Mouse (Mus musculus): Measurements from ENCODE around the gene Mdc1. TPM values are rescaled to one million over a fixed set of nuclear protein-coding genes. Genes with fewer than 3 reads are reported as not detected.

The Mdc1 gene
- polyA plus RNA-seq, 1 experiment from 2014 or later = 9.0 TPM

DNA sequence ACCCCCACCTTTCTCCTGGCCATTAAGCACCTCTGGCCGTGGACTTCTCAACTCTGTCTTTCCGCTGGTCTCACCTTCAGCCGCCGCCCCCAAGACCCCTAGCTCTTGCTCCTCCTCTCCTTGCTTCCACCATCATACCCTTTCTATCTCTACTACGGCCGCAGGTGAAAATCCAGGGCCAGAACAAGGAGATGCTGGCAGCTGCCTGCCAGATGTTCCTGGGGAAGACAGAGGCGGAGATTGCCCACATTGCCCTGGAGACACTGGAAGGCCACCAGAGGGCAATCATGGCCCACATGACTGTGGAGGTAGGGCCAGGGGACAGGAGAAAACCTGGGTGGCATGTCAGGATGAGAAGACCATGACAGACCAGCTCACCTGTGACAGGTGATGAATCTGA, 16.9 kb upstream of the Mdc1 start:
- 66% methylated on average over 7 of the region's 7 CpGs for WGBS
- Histone ChIP-seq H3K4me1 (peaks cover 32% of the 10 kb centered on the region), H3K9me3 (no peaks in the 10 kb centered on the region), H3K36me3 (replicated peaks) (peaks cover 10% of the 10 kb centered on the region; the same call in 1 of the 2 replicates), H3K4me2 (peak overlapping the region; percentile 84), H3K4me3 (peak overlapping the region; percentile 67), H3K27ac (no peak overlapping the region), H3K27me3 (replicated peaks) (peaks cover 6% of the 10 kb centered on the region; the same call in 1 of the 2 replicates), H3K9ac (peak overlapping the region; percentile 68; the same call in 1 of the 2 replicates)
- ATAC-seq (replicated peaks) = no peak

DNA sequence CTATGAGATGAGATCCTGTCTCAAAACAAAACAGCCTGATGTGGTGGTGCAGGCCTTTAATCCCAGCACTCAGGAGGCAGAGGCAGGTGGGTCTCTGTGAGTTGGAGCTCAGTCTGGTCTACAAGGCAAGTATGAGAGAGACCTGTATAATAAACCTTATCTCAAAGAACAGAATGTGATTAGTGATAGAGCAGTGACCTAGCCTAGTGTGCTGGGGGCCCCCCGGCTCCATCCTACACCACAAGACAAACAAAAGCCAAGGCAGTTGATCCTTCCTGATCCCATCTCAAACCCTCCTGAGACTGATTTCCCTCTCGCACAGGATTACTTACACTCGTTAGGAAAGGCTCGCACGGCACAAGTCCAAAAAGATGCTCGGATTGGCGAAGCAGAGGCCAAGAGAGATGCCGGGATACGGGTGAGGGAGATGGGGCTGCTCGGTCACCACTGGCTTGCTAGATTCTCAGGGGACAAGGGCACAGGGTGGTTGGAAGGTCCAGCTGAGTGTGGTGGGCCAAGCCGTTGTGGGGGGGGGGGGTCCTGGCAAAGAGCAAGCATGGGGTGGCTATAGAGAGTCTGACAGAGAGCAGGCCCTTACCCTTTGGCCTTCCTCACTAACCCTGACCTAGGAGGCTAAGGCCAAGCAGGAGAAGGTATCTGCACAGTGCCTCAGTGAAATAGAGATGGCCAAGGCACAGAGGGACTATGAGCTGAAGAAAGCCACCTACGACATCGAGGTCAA, 16.0 kb upstream of the Mdc1 start:
- no peaks in the 10 kb centered on the region; the same call in 1 of the 2 replicates for H3K27me3 ChIP-seq (replicated peaks)
- ATAC-seq (replicated peaks) = no peak
- no peak overlapping the region for H3K4me3 ChIP-seq
- peaks cover 39% of the 10 kb centered on the region for H3K4me1 ChIP-seq
- no peaks in the 10 kb centered on the region for H3K9me3 ChIP-seq
- H3K4me2 ChIP-seq = no peak overlapping the region
- H3K9ac ChIP-seq = no peak overlapping the region
- 88% methylated on average over 13 of the region's 13 CpGs for WGBS
- peaks cover 10% of the 10 kb centered on the region; the same call in 1 of the 2 replicates for H3K36me3 ChIP-seq (replicated peaks)
- no peak overlapping the region for H3K27ac ChIP-seq

GRCm38 (mm10) chr17:35829737-35830136, 11.6 kb upstream of the Mdc1 start:
- peaks cover 27% of the 10 kb centered on the region; the same call in 1 of the 2 replicates for H3K36me3 ChIP-seq (replicated peaks)
- H3K27ac ChIP-seq = no peak overlapping the region
- peak; percentile 53 for ATAC-seq (replicated peaks)
- H3K27me3 ChIP-seq (replicated peaks) = no peaks in the 10 kb centered on the region
- H3K4me2 ChIP-seq = peak overlapping the region; percentile 23
- no peaks in the 10 kb centered on the region for H3K9me3 ChIP-seq
- 0 out of 2 replicates have a peak overlapping the region, but pooled peaks have one; percentile 9 for H3K4me3 ChIP-seq
- no peak overlapping the region for H3K9ac ChIP-seq
- peaks cover 28% of the 10 kb centered on the region for H3K4me1 ChIP-seq
- 2% methylated on average over 21 of the region's 21 CpGs for WGBS

- Histone ChIP-seq H3K4me2 (no peak overlapping the region), H3K36me3 (replicated peaks) (peaks cover 32% of the 10 kb centered on the region), H3K9ac (no peak overlapping the region), H3K4me3 (no peak overlapping the region), H3K27ac (peak overlapping the region; percentile 6; the same call in 1 of the 2 replicates), H3K27me3 (replicated peaks) (no peaks in the 10 kb centered on the region), H3K4me1 (peaks cover 42% of the 10 kb centered on the region), H3K9me3 (no peaks in the 10 kb centered on the region)
- no peak for ATAC-seq (replicated peaks)
- WGBS = 68% methylated on average over 8 of the region's 8 CpGs
Measured at GRCm38 (mm10) chr17:35832400-35833238, 8.7 kb upstream of the Mdc1 start.

DNA sequence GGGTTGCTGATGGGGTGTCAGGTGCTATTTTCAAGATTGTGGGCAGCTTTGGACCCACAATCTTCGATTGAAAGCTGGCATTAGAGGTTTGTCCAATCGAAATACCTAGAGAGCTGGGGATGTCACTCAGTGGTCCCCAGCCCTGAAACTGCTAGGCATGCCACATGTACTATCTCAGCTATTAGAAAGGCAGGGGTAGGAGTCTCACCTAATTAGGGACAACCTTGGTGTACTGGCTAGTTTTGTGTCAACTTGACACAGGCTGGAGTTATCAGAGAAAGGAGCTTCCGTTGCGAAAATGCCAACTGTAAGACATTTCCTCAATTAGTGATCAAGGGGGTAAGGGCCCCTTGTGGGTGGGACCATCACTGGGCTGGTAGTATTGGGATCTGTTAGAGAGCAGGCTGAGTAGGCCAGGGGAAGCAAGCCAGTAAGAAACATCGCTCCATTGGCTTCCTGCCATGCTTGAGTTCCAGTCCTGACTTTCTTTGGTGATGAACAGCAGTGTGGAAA, 8.0 kb upstream of the Mdc1 start:
- Histone ChIP-seq H3K9ac (no peak overlapping the region), H3K4me3 (no peak overlapping the region)

DNA sequence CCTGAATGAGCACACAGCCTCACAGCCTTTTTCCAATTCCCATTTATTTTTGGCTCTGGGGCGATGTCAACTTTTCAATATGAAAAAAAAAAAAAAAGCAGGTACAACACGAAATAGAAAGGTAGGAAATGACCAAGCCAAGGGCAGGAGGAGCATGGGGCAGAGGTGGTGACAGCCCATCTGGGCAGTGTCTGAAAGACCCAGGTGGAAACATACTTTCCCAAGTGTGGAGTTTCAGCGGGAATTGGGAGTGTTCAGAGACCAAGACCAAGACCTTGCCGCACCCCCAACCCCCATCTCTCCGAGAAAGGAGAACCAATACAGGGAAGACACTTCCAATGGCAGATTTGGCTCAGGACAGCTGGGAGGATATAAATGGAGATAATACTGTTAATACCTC, 7.4 kb upstream of the Mdc1 start:
- H3K27me3 ChIP-seq (replicated peaks) = no peaks in the 10 kb centered on the region

More for the DNA sequence above, 8.0 kb upstream of the Mdc1 start:
- 25% methylated on average over 5 of the region's 5 CpGs for WGBS
- Histone ChIP-seq H3K4me2 (no peak overlapping the region; the same call in 1 of the 2 replicates), H3K36me3 (replicated peaks) (peaks cover 32% of the 10 kb centered on the region), H3K27ac (no peak overlapping the region), H3K27me3 (replicated peaks) (no peaks in the 10 kb centered on the region), H3K9me3 (no peaks in the 10 kb centered on the region), H3K4me1 (peaks cover 42% of the 10 kb centered on the region)
- no peak for ATAC-seq (replicated peaks)

DNA sequence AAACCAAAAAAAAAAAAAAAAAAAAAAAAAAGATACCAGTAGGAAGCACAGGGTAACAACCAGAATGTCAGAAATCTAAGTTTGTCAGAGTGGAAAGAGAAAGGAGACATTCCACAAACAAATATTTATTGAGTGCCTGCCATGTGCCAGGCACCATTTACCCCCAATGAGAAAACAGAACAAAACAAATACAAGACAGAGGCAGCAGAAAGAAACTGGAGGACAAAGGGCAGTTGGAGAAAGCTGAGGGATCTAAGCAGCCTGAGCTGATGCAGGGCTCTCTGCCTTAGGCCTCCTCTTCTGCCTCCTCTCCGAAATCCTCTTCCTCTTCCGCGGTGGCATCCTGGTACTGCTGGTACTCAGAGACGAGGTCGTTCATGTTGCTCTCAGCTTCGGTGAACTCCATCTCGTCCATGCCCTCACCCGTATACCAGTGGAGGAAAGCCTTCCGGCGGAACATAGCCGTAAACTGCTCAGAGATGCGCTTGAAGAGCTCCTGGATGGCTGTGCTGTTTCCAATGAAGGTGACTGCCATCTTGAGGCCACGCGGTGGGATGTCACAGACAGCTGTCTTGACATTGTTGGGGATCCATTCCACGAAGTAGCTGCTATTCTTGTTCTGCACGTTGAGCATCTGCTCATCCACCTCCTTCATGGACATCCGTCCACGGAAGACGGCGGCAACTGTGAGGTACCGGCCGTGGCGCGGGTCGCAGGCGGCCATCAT, 6.5 kb upstream of the Mdc1 start:
- H3K4me3 ChIP-seq = peak overlapping the region; percentile 96
- H3K4me1 ChIP-seq = peaks cover 46% of the 10 kb centered on the region
- peaks cover 28% of the 10 kb centered on the region for H3K36me3 ChIP-seq (replicated peaks)
- peak overlapping the region; percentile 4 for H3K9ac ChIP-seq
- H3K4me2 ChIP-seq = peak overlapping the region; percentile 57
- H3K27ac ChIP-seq = peak overlapping the region; percentile 28; the same call in 1 of the 2 replicates
- no peaks in the 10 kb centered on the region for H3K9me3 ChIP-seq
- no peaks in the 10 kb centered on the region for H3K27me3 ChIP-seq (replicated peaks)
- 73% methylated on average over 26 of the region's 26 CpGs for WGBS
- no peak for ATAC-seq (replicated peaks)

More for the DNA sequence above, 7.4 kb upstream of the Mdc1 start:
- H3K9ac ChIP-seq = no peak overlapping the region
- peaks cover 43% of the 10 kb centered on the region for H3K4me1 ChIP-seq
- H3K4me2 ChIP-seq = peak overlapping the region; percentile 57
- H3K27ac ChIP-seq = no peak overlapping the region
- H3K9me3 ChIP-seq = no peaks in the 10 kb centered on the region
- no peak for ATAC-seq (replicated peaks)
- H3K4me3 ChIP-seq = peak overlapping the region; percentile 7; the same call in 1 of the 2 replicates
- WGBS = 62% methylated on average over 5 of the region's 5 CpGs
- H3K36me3 ChIP-seq (replicated peaks) = peaks cover 28% of the 10 kb centered on the region

- Histone ChIP-seq H3K4me1 (peaks cover 42% of the 10 kb centered on the region), H3K36me3 (replicated peaks) (peaks cover 28% of the 10 kb centered on the region), H3K27ac (peak overlapping the region; percentile 28; the same call in 1 of the 2 replicates)
Measured at GRCm38 (mm10) chr17:35835424-35836140, 5.7 kb upstream of the Mdc1 start.

DNA sequence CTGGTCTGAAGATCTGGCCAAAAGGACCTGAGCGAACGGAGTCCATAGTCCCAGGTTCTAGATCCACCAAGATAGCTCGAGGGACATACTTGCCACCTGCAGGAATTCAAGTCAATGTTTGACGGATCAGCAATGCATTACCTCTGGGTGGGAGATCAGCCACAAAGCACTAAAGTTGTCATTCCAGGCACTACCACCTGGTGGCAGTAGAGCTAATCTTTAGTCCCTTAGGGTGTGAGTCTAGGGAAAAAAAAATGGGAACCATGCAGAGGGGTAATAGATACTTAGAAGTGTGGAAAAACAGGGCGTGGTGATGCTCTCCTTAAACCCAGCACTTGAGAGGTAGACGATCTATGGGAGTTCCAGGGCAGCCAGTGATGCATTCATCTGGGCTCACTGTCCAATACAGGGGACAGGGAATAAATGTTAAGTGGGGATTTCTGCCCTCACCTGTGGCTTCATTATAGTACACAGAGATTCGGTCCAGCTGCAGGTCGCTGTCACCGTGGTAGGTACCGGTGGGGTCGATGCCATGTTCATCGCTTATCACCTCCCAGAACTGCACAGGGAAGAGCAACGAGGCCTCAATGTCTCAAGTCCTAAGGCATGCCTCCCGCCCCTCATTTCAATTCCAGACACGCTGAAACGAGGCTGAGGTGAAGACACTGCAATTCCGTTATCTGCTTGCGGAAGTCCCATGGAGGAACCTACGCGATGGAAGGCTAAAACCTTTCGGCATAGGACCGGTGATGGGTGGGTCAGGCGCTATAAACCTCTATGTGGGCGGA, 4.9 kb upstream of the Mdc1 start:
- ATAC-seq (replicated peaks) = 0 out of 2 replicates have a peak, but pooled peaks have one; percentile 0
- H3K4me1 ChIP-seq = peaks cover 42% of the 10 kb centered on the region

More at GRCm38 (mm10) chr17:35835424-35836140, 5.7 kb upstream of the Mdc1 start:
- Histone ChIP-seq H3K4me3 (peak overlapping the region; percentile 96), H3K4me2 (peak overlapping the region; percentile 57), H3K27me3 (replicated peaks) (no peaks in the 10 kb centered on the region), H3K9me3 (no peaks in the 10 kb centered on the region), H3K9ac (peak overlapping the region; percentile 4; the same call in 1 of the 2 replicates)
- ATAC-seq (replicated peaks) = no peak
- WGBS = 76% methylated on average over 26 of the region's 26 CpGs

GRCm38 (mm10) chr17:35836991-35837422, 4.3 kb upstream of the Mdc1 start:
- ATAC-seq (replicated peaks) = peak; percentile 21
- peak overlapping the region; percentile 97 for H3K9ac ChIP-seq
- H3K4me3 ChIP-seq = peak overlapping the region; percentile 96
- H3K4me2 ChIP-seq = peak overlapping the region; percentile 57
- peaks cover 28% of the 10 kb centered on the region for H3K36me3 ChIP-seq (replicated peaks)
- H3K27me3 ChIP-seq (replicated peaks) = no peaks in the 10 kb centered on the region
- WGBS = under 1% methylated on average over 21 of the region's 25 CpGs
- H3K9me3 ChIP-seq = no peaks in the 10 kb centered on the region
- peak overlapping the region; percentile 98 for H3K27ac ChIP-seq
- peaks cover 46% of the 10 kb centered on the region for H3K4me1 ChIP-seq

More for the DNA sequence above, 4.9 kb upstream of the Mdc1 start:
- Histone ChIP-seq H3K27me3 (replicated peaks) (no peaks in the 10 kb centered on the region), H3K4me3 (peak overlapping the region; percentile 96), H3K4me2 (peak overlapping the region; percentile 57), H3K27ac (peak overlapping the region; percentile 98), H3K36me3 (replicated peaks) (peaks cover 28% of the 10 kb centered on the region), H3K9me3 (no peaks in the 10 kb centered on the region), H3K9ac (peak overlapping the region; percentile 97)
- 7% methylated on average over 24 of the region's 24 CpGs for WGBS

Measured in midbrain, embryonic 15.5 days (tissue).